Mouse (Mus musculus): ENCODE results near the gene Zeb2.

- TF ChIP-seq GATA1 (IDR thresholded peaks at IDR 0.05; ENCODE audit: borderline replicate concordance, low read length) (no peak), FLI1 (IDR thresholded peaks at IDR 0.05; ENCODE audit: low read length) (no peak)
Observed at GRCm38 (mm10) chr2:45092654-45093053, 24.5 kb downstream of the Zeb2 start.
